Mouse (Mus musculus) hindlimb bud, embryonic 11.5 days (tissue): ENCODE results near the gene Csnk1g2.
"Not testable (repeated sequence)": the region's sequence is repeated elsewhere in the genome, so short reads cannot be mapped to it uniquely, and the experiment has no call there.

Source experiments
- DNase-seq: peaks from one replicate; pipeline ENCODE4 v3.0.0-alpha.2; 2012; ENCODE audit warnings: low read depth, low spot score; ENCODE audit errors: extremely low spot score

Gene Csnk1g2

GRCm38 (mm10) chr10:80621940-80622660, 538 bp upstream of the Csnk1g2 start:
- DNase-seq: peak; percentile 99

- DNase-seq: peak; percentile 20
Measured at GRCm38 (mm10) chr10:80623457-80624191, 986 bp downstream of the Csnk1g2 start.

- DNase-seq: no peak
Measured at GRCm38 (mm10) chr10:80625764-80626163, 3.1 kb downstream of the Csnk1g2 start.

GRCm38 (mm10) chr10:80627685-80628084, 5.0 kb downstream of the Csnk1g2 start:
- no peak for DNase-seq

GRCm38 (mm10) chr10:80628925-80629324, 6.3 kb downstream of the Csnk1g2 start:
- DNase-seq: no peak

GRCm38 (mm10) chr10:80635345-80635744, 12.7 kb downstream of the Csnk1g2 start:
- no peak for DNase-seq

- no peak for DNase-seq
Measured at GRCm38 (mm10) chr10:80646936-80647335, 24.3 kb downstream of the Csnk1g2 start.

GRCm38 (mm10) chr10:80649910-80650309, 27.3 kb downstream of the Csnk1g2 start:
- DNase-seq: not testable (repeated sequence)

- no peak for DNase-seq
Measured at GRCm38 (mm10) chr10:80650392-80650791, 27.8 kb downstream of the Csnk1g2 start.

GRCm38 (mm10) chr10:80653156-80653720, 30.6 kb downstream of the Csnk1g2 start:
- no peak for DNase-seq

GRCm38 (mm10) chr10:80654866-80655265, 32.2 kb downstream of the Csnk1g2 start:
- no peak for DNase-seq

- DNase-seq: no peak
Measured at GRCm38 (mm10) chr10:80655406-80656129, 32.9 kb downstream of the Csnk1g2 start.

- peak; percentile 98 for DNase-seq
Measured at GRCm38 (mm10) chr10:80656130-80656862, 33.7 kb downstream of the Csnk1g2 start.

GRCm38 (mm10) chr10:80656863-80657623, 34.4 kb downstream of the Csnk1g2 start, which contains the start of gene Btbd2:
Gene Btbd2, minus strand, starts transcription at chr10:80657071.
- DNase-seq: no peak

GRCm38 (mm10) chr10:80658194-80658840, 35.7 kb downstream of the Csnk1g2 start:
- no peak for DNase-seq

GRCm38 (mm10) chr10:80658841-80659202, 36.2 kb downstream of the Csnk1g2 start:
- DNase-seq: no peak

- no peak for DNase-seq
Measured at GRCm38 (mm10) chr10:80659213-80659612, 36.6 kb downstream of the Csnk1g2 start.

- DNase-seq: no peak
Measured at GRCm38 (mm10) chr10:80661149-80661548, 38.5 kb downstream of the Csnk1g2 start.

GRCm38 (mm10) chr10:80663485-80664196, 41.0 kb downstream of the Csnk1g2 start:
- DNase-seq: no peak
